Mouse (Mus musculus) MEL (cell line): ENCODE data around the gene Mast1. TPM values are rescaled to one million over a fixed set of nuclear protein-coding genes. Genes with fewer than 3 reads are reported as not detected.

Experiments
- DNase-seq: peaks from one replicate; pipeline ENCODE4 v3.0.0; 2011; ENCODE audit warnings: low read depth, low spot score
- H3K27ac ChIP-seq: 2 replicates; pipeline ENCODE4 v1.5.1; 2012; ENCODE audit warnings: low read depth, mild to moderate bottlenecking, control low read depth, low read length, moderate library complexity; ENCODE audit not compliant: control insufficient read depth
- H3K27me3 ChIP-seq, 2 experiments: fragments of 150-350 bp in 1 of 2; sonication (generic) in 1 of 2; 2 replicates each; pipeline ENCODE4 v1.6.1; 2012; ENCODE audit warnings: low read length in 2 of 2, mild to moderate bottlenecking in 2 of 2, improper control_type of control experiment in 1 of 2, moderate library complexity in 1 of 2; ENCODE audit not compliant: insufficient read depth in 2 of 2, control insufficient read depth in 1 of 2
- H3K36me3 ChIP-seq, 2 experiments: 2 replicates each; pipeline ENCODE4 v1.6.1; 2012 to 2014; ENCODE audit warnings: low read length in 2 of 2, improper control_type of control experiment in 1 of 2, inconsistent platforms in 1 of 2, mild to moderate bottlenecking in 1 of 2; ENCODE audit not compliant: insufficient read depth in 2 of 2, control insufficient read depth in 1 of 2
- H3K4me1 ChIP-seq, 2 experiments: fragments of 150-350 bp in 1 of 2; sonication (generic) in 1 of 2; 2 replicates each; pipeline ENCODE4 v1.6.1; 2012; ENCODE audit warnings: low read length in 2 of 2, improper control_type of control experiment in 1 of 2, mild to moderate bottlenecking in 1 of 2; ENCODE audit not compliant: insufficient read depth in 2 of 2, control insufficient read depth in 1 of 2
- H3K4me3 ChIP-seq, 2 experiments: fragments of 150-350 bp in 1 of 2; sonication (generic) in 1 of 2; 2 replicates each; pipeline ENCODE4 v1.5.1; 2012; ENCODE audit warnings: low read depth in 2 of 2, low read length in 2 of 2, mild to moderate bottlenecking in 2 of 2, moderate library complexity in 2 of 2, control low read depth in 1 of 2, improper control_type of control experiment in 1 of 2; ENCODE audit not compliant: control insufficient read depth in 1 of 2, insufficient read depth in 1 of 2
- H3K79me2 ChIP-seq: 2 replicates; pipeline ENCODE4 v1.6.1; 2012; ENCODE audit warnings: mild to moderate bottlenecking, low read length, moderate library complexity; ENCODE audit not compliant: control insufficient read depth, poor library complexity, insufficient read depth
- H3K9ac ChIP-seq: 2 replicates; pipeline ENCODE4 v1.6.1; 2012; ENCODE audit warnings: low read depth, mild to moderate bottlenecking, control low read depth, low read length, moderate library complexity; ENCODE audit not compliant: control insufficient read depth, poor library complexity, severe bottlenecking
- H3K9me3 ChIP-seq: fragments of 150-350 bp; sonication (generic); replicated peaks from 2 replicates; pipeline ENCODE4 v1.6.1; 2012; ENCODE audit warnings: mild to moderate bottlenecking, low read length, improper control_type of control experiment, moderate library complexity; ENCODE audit not compliant: insufficient read depth
- CHD1 ChIP-seq: IDR thresholded peaks from 2 replicates; pipeline ENCODE4 v1.6.1; 2012; ENCODE audit warnings: low read depth, mild to moderate bottlenecking, inconsistent platforms, low read length, improper control_type of control experiment
- CHD2 ChIP-seq: IDR thresholded peaks from 2 replicates; pipeline ENCODE4 v1.6.1; 2011; ENCODE audit warnings: low read length, improper control_type of control experiment
- ELF1 ChIP-seq: IDR thresholded peaks from 2 replicates; pipeline ENCODE4 v1.6.1; 2014; ENCODE audit warnings: low read depth, mild to moderate bottlenecking, inconsistent platforms, low read length, improper control_type of control experiment, moderate library complexity
- EP300 ChIP-seq, 2 experiments: IDR thresholded peaks; 2 replicates each; pipeline ENCODE4 v1.6.1; 2011; ENCODE audit warnings: improper control_type of control experiment in 2 of 2, low read length in 2 of 2, low read depth in 1 of 2, mild to moderate bottlenecking in 1 of 2
- ETS1 ChIP-seq: IDR thresholded peaks from 2 replicates; pipeline ENCODE4 v1.6.1; 2012; ENCODE audit warnings: low read depth, mild to moderate bottlenecking, inconsistent platforms, low read length, improper control_type of control experiment, moderate library complexity
- GABPA ChIP-seq: IDR thresholded peaks from 2 replicates; pipeline ENCODE4 v1.6.1; 2012; ENCODE audit warnings: low read depth, mild to moderate bottlenecking, inconsistent platforms, low read length, improper control_type of control experiment, moderate library complexity
- GATA1 ChIP-seq: IDR thresholded peaks from 2 replicates; pipeline ENCODE4 v1.6.1; 2011; ENCODE audit warnings: low read depth, low read length, improper control_type of control experiment
- HCFC1 ChIP-seq: IDR thresholded peaks from 2 replicates; pipeline ENCODE4 v1.6.1; 2012; ENCODE audit warnings: low read depth, mild to moderate bottlenecking, inconsistent platforms, low read length, improper control_type of control experiment, moderate library complexity
- MAX ChIP-seq: IDR thresholded peaks from 2 replicates; pipeline ENCODE4 v1.6.1; 2011; ENCODE audit warnings: low read length, improper control_type of control experiment
- MXI1 ChIP-seq: IDR thresholded peaks from 2 replicates; pipeline ENCODE4 v1.6.1; 2011; ENCODE audit warnings: mild to moderate bottlenecking, low read depth, low read length, improper control_type of control experiment
- MYC ChIP-seq: IDR thresholded peaks from 2 replicates; pipeline ENCODE4 v1.6.1; 2011; ENCODE audit warnings: low read depth, mild to moderate bottlenecking, low read length, improper control_type of control experiment, moderate library complexity
- NELFE ChIP-seq: IDR thresholded peaks from 2 replicates; pipeline ENCODE4 v1.6.1; 2011; ENCODE audit warnings: low read depth, low read length, improper control_type of control experiment
- POLR2A ChIP-seq, 2 experiments: IDR thresholded peaks; 2 replicates each; pipeline ENCODE4 v1.6.1; 2011 to 2012; ENCODE audit warnings: low read length in 2 of 2, mild to moderate bottlenecking in 2 of 2, control low read depth in 1 of 2, improper control_type of control experiment in 1 of 2, low read depth in 1 of 2, moderate library complexity in 1 of 2; ENCODE audit not compliant: control insufficient read depth in 1 of 2, insufficient read depth in 1 of 2, poor library complexity in 1 of 2
- SIN3A ChIP-seq: IDR thresholded peaks from 2 replicates; pipeline ENCODE4 v1.6.1; 2012; ENCODE audit warnings: low read length, improper control_type of control experiment, inconsistent platforms
- TBP ChIP-seq: IDR thresholded peaks from 2 replicates; pipeline ENCODE4 v1.8.0; 2011; ENCODE audit warnings: low read depth, low read length, improper control_type of control experiment
- UBTF ChIP-seq: IDR thresholded peaks from 2 replicates; pipeline ENCODE4 v1.6.1; 2012; ENCODE audit warnings: low read depth, mild to moderate bottlenecking, inconsistent platforms, low read length, improper control_type of control experiment, moderate library complexity, borderline replicate concordance; ENCODE audit not compliant: insufficient read depth
- USF2 ChIP-seq, 2 experiments: IDR thresholded peaks; 2 replicates each; pipeline ENCODE4 v1.6.1; 2011 to 2012; ENCODE audit warnings: improper control_type of control experiment in 2 of 2, low read length in 2 of 2, borderline replicate concordance in 1 of 2, inconsistent platforms in 1 of 2, low read depth in 1 of 2, mild to moderate bottlenecking in 1 of 2; ENCODE audit not compliant: insufficient read depth in 1 of 2
- ZC3H11A ChIP-seq: IDR thresholded peaks from 2 replicates; pipeline ENCODE4 v1.6.1; 2012; ENCODE audit warnings: low read depth, mild to moderate bottlenecking, inconsistent platforms, low read length, improper control_type of control experiment
- ZMIZ1 ChIP-seq: IDR thresholded peaks from 2 replicates; pipeline ENCODE4 v1.6.1; 2012; ENCODE audit warnings: low read depth, mild to moderate bottlenecking, inconsistent platforms, low read length, improper control_type of control experiment, moderate library complexity
- polyA plus RNA-seq, 2 experiments: library from polyadenylated mRNA; stranded (reverse) in 1 of 2; unstranded in 1 of 2; fragments of >175 nt in 1 of 2; fragments of >200 nt in 1 of 2; gene quantifications; 2 replicates each; pipeline versions ENCODE4 v1.2.1 to v1.2.4; 2012; ENCODE audit warnings: low replicate concordance in 2 of 2, low read depth in 1 of 2; ENCODE audit not compliant: insufficient read length in 2 of 2, insufficient read depth in 1 of 2, missing spikeins in 1 of 2
- total RNA-seq: library from RNA; depleted of rRNA; stranded (reverse); fragments of 300-350 nt; gene quantifications from 2 replicates; pipeline ENCODE4 v1.2.3, GENCODE M21; 2012

The Mast1 gene
- total and polyA plus RNA-seq, 3 experiments = 0.77 to 4.5 TPM; not detected in 1

DNA sequence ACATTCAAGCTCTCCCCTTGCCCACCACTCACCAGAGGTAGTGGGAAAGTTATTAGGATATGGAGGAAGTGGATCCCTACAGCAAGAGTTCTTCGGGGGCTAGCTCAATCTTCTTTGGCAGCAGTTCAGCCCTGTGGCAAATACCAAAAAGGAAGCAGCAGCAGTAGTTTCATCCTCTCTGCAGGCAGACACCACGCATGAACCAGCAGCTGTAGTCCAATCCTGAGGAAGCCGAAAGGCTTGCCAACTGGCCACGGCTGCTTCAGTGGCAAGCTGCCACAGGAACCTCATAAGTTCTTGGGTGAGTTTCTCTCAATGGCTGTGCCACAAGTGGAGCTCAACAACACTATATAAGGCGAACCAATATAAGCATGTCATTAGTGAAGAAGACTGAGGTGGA, 41.2 kb downstream of the Mast1 start:
- Histone ChIP-seq H3K4me1 (peaks cover 21 to 39% of the 10 kb centered on the region in 2 experiments), H3K36me3 (peaks cover 0 to 25% of the 10 kb centered on the region in 2 experiments; a peak in 2 of 4 replicates)

DNA sequence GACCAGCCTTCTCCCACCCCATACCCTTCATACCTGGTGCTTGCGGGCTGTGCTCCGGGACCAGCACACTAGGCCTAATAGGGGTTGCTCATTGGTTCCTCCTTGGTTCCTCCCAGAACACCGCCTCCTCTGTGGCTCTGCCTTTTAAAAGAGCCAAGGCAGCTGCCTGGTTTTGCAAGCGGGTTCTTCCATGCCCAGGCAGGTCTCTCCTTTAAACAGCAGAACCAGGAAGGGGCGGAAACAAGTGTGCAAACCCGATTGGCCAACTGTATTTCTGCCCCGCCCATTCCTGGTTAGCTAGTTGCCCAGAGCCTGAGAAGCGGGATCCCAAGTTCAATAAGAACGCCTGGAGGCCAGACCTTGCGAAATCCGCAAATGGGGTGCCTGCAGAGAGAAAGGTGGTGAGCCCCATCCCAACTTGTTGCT, 43.4 kb downstream of the Mast1 start, which contains the start of gene Gcdh:
Gcdh (minus strand) TSS at position 213 of the 426 bp plus-strand sequence.
- Histone ChIP-seq H3K9ac (peak within 1 kb of the TSS; percentile 72), H3K4me1 (peaks cover 10 to 27% of the 10 kb centered on the region in 2 experiments), H3K4me3 (peak within 1 kb of the TSS; percentile 55 to 76), H3K27me3 (no peaks in the 10 kb centered on the region), H3K9me3 (no peaks in the 10 kb centered on the region), H3K79me2 (peaks cover 4% of the 10 kb centered on the region; the same call in 1 of the 2 replicates), H3K27ac (peak within 1 kb of the TSS; percentile 24), H3K36me3 (peaks cover 0 to 18% of the 10 kb centered on the region in 2 experiments; a peak in 2 of 4 replicates)
- DNase-seq = peak; percentile 98
- 0 out of 2 replicates have a peak, but pooled peaks have one; percentile 10 for TF ChIP-seq ETS1
- TF ChIP-seq CHD2 = no peak
- TF ChIP-seq USF2 (IDR thresholded peaks at IDR 0.05; ENCODE audit: borderline replicate concordance in 1 of 2, insufficient read depth in 1 of 2, low read depth in 1 of 2, low read length in 2 of 2) = no peak
- no peak for TF ChIP-seq GATA1
- peak in 1 of 2 experiments; percentile 61; a peak in 2 of 4 replicates for TF ChIP-seq POLR2A (IDR thresholded peaks at IDR 0.05; ENCODE audit: control insufficient read depth in 1 of 2, insufficient read depth in 1 of 2, low read depth in 1 of 2, low read length in 2 of 2, poor library complexity in 1 of 2)
- no peak for TF ChIP-seq ZC3H11A
- TF ChIP-seq NELFE = peak; percentile 71
- peak; percentile 84 for TF ChIP-seq HCFC1
- no peak for TF ChIP-seq MAX
- TF ChIP-seq MXI1 = peak; percentile 75
- TF ChIP-seq MYC = no peak
- peak; percentile 100 for TF ChIP-seq SIN3A
- peak; percentile 68 for TF ChIP-seq TBP
- TF ChIP-seq ELF1 = peak; percentile 91
- TF ChIP-seq UBTF = peak; percentile 73; the same call in 1 of the 2 replicates
- no peak for TF ChIP-seq CHD1
- TF ChIP-seq ZMIZ1 = peak; percentile 55; the same call in 1 of the 2 replicates

More for the DNA sequence above, 41.2 kb downstream of the Mast1 start:
- TF ChIP-seq EP300 (IDR thresholded peaks at IDR 0.05; ENCODE audit: low read depth in 1 of 2, low read length in 2 of 2) (peak in 1 of 2 experiments; percentile 14; a peak in 2 of 4 replicates), GABPA (no peak), ETS1 (peak; percentile 46; the same call in 1 of the 2 replicates), SIN3A (0 out of 2 replicates have a peak, but pooled peaks have one; percentile 16)
- peak overlapping the region in 1 of 2 experiments; percentile 25; a peak in 1 of 4 replicates for H3K4me3 ChIP-seq
- H3K9ac ChIP-seq = no peak overlapping the region
- no peaks in the 10 kb centered on the region for H3K9me3 ChIP-seq
- H3K79me2 ChIP-seq = peaks cover 4% of the 10 kb centered on the region; the same call in 1 of the 2 replicates
- peak overlapping the region; percentile 21 for H3K27ac ChIP-seq
- no peaks in the 10 kb centered on the region for H3K27me3 ChIP-seq
- DNase-seq = peak; percentile 73
